Mouse (Mus musculus): ENCODE data around the gene Flvcr2.

Flvcr2 gene

DNA sequence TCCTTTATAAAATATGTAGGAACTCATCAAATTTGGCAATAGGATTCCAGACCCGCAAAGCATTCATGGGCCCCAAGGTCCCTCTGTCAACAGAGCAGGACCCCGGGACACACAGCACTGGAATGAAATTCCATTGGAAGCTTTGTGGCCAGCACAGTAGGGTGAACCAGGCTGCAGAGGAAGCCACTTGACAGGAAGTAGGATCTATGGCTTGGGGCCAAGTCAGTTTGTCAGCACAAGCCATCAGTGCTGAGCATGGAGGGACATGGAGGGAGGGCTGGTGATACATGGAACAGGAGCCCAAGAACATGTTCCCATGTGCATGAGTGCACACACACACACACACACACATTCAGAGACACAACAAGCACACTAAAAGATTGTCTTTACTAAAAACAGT, 10.1 kb upstream of the Flvcr2 start:
- DNase-seq, result no peak

DNA sequence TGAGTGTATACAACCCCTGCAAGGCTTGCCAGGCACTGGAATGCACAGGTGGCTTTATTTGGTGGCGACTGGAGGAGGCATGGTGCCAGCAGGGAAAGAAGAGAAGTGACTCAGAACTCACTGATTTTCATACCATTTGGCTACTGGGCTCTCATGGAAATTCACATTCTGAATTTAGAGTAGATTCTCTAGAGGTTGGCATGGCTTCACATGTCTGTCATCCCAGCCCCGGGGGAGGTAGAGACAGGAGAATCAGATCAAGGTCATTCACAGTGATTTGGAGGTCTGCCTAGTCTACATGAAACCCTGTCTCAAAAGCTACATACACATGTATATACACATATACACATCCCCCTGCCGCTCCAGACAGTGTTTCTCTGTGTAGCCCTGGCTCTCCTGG, 9.4 kb upstream of the Flvcr2 start:
- DNase-seq, result peak; percentile 52

DNA sequence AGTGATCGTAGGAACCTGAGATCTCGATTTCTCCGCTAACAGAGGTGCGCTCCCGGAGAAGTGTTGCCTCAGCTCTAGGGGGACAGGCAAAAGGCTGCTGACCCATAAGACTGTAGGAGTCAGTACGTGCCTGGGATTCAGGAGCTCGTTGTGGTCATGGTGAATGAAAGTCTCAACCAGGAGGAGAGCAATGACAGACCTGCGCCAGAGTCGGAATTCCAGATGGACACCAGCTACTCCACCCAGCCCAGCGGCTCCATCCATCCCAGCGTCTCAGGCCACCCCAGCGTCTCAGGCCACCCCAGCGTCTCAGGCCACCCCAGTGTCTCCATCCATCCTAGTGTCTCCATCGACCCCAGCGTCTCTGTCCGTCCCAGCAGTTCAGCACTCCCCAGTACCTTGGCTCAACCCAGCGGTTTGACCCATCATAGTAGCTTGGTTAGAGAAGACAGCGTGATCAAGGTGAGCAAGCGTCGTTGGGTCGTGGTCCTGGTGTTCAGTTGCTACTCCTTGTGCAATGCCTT, 419 bp downstream of the Flvcr2 start:
- DNase-seq, result no peak

DNA sequence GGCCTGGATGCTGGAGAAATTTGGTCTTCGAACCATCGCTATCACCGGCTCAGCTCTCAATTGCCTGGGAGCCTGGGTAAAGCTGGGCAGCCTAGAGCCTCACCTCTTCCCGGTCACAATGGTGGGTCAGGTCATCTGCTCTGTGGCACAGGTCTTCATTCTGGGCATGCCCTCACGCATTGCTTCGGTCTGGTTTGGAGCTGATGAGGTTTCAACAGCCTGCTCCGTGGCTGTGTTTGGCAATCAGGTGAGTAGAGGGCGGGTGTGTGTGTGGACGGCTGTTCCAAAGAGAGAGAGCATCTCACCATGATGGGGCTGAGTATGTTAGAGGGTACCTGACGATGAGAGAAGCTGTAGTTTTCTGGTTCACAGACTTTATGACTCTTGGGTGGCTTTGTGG, 1.0 kb downstream of the Flvcr2 start:
- no peak for DNase-seq

DNA sequence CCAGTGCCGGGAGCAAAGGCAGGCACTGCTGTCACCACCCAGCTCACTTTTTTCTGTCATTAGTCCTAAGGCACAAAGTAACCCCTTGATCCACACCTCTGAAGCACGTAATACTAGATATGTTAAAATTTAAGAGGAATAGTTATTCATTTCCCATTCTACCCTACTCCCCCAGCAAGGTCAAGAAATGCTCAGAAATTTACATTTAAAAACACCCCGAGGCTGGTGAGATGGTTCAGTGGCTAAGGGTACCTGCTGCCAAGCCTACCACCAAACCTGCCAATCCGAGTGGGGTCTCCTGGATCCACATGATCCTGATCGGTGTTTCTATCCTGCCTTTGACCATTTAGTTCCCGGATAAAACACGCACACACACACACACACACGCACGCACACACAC, 3.5 kb downstream of the Flvcr2 start:
- no peak for DNase-seq

DNA sequence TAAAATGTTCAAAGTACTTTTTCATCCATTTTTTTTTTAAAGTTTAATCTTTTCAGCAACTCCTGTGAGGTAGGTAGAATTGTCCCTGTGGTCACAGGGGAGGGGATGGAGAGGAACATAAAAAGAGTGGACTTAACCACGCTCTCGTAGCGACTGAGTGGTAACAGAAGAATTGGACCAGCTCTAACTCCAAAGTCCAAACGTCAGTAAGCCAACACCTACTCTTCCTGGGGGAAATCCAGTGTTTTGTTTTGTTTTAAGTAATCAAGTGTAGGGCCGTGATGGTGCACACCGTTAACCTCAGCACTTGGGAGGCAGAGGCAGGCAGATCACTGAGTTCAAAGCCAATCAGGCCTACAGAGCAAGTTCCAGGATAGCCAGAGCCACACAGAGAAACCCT, 5.8 kb downstream of the Flvcr2 start:
- DNase-seq, result no peak

DNA sequence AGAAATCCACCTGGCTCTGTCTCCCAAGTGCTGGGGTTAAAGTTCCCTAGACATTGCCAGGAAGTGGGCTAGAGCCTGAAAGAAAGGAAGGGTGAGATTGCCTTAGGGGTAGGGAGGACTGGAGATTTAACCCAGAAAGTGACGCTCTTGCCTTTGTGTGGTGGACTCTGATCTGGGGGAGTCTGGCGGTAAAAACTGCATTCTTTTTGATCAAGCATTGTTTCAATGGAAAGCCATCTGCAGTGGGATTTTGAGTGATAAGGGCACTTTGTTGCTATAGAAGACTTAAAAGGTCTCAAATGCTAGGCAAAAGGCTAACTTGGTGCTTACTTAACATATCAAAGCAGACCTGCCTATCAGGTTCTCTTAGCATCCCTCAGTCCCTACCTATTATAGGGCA, 6.9 kb downstream of the Flvcr2 start:
- no peak for DNase-seq

DNA sequence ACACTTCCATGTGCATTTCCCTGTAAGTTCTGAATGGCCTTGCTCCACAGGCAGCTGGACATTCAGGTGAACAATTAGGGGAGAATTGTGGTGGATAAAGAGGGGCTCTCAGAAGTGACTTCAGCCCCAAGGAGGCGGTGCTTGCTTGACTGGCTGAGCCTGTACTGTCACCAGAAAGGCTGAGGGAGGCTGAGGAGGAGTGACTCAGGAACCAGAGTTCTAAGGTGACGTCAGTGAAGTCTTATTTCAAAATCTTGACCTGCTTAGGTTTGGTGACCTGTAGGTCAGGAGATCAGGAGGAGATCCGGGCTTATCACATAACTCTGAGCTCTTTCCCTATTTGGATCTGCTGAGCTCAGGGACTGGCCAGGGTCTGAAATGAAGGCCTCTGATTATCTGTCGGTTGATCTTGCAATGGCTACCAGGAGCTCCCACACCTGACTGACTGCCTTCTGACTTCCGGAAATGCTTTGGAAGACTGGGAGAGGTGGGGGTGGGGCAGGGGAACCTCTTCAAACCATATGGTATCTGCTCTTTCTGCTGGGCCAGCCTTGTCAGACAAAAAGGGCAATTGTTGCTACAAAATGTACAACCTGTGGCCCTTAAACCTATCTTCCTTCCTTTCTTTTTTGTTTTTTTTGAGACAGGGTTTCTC, 8.4 kb downstream of the Flvcr2 start:
- DNase-seq, result no peak

DNA sequence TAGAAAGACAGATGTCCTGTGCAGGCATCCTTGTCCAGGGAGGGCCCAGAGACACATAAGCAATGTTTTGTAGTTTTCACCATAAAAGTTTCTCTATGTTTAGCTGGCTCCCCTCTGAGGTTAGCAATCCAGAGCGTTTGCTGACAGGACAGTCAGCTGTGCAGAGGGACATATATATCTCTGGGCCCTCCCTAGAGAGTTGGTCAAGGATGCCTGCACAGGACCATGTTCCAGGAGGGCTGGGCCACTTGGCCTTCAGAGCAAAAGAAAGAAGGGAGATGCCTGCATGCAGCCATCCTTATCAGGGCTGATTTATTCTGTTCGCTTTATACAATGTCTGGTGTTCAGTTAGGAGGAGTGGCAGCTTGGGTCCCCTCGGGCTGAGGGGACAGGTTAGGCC, 10.1 kb downstream of the Flvcr2 start:
- no peak for DNase-seq

DNA sequence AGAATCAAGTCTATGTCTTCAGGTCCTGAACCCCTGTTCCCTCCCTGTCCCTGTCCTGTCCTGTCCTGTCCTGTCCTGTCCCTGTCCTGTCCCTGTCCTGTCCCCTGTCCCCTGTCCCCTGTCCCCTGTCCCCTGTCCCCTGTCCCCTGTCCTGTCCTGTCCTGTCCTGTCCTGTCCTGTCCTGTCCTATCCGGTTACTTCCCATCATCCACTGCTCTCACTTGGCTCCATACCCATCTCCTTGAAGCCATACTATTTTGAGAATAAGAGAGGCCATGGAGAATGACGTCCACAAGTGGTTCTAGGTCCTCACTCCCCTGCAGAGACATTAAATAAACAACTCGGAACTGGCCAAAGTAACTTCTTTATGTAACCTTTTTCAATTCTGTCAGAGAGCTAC, 10.7 kb downstream of the Flvcr2 start:
- DNase-seq, result no peak

DNA sequence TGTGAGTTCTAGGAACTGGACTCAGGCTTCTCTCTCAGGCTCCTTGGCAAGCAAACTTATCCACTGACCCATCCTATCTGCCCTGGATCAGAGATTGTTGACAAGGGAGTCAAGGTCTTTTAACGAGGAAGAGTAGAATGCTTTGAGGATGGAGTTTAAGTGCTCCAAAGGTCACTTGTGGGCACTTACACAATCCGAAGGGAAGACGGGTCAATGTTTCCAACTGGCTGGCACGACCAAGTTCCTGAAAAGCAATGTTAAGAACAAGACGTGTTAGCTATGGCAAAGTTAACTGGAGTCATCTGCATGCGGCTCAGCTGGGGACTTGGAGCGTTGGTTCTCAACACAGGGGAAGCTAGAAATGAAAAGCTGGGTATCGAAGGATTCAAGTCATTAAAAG, 12.4 kb downstream of the Flvcr2 start:
- no peak for DNase-seq

DNA sequence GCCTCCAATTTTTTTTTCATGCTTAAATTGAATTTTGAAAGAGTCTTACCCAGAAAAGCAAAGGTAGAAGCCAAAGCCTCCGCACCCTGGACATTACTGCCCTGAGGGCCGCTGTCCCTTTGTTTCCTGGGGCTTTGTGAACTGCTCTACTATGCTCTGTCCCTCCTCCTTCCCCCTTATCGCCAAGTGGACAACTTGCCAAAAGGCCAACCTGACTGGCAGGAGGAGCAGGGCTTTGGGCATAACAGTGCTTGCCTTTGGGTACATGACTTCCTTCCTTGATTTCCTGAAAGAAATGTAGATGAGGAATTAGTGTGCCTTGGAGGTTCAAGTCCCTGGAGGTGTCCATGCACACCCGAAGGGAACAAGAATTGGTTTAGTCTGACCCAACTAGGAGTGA, 15.1 kb downstream of the Flvcr2 start:
- no peak for DNase-seq

DNA sequence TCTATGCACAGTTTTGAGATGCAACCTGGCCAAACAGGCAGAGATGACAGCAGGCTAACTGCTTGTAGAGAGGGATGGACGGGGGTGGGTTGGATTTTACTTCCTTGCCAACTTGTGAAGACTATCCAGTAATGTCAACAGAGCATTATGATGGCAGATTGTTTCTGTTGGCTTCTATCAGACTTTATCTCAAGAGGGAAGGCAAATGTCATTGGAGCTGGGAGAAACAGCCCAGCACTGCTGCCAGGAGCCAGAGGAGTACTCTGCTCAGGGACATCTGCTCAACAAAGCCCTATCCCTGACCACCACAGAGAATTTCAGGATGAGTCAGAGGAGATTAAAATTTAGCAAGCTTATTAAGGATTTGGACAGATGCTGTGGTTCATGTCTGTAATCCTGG, 18.3 kb downstream of the Flvcr2 start:
- no peak for DNase-seq

DNA sequence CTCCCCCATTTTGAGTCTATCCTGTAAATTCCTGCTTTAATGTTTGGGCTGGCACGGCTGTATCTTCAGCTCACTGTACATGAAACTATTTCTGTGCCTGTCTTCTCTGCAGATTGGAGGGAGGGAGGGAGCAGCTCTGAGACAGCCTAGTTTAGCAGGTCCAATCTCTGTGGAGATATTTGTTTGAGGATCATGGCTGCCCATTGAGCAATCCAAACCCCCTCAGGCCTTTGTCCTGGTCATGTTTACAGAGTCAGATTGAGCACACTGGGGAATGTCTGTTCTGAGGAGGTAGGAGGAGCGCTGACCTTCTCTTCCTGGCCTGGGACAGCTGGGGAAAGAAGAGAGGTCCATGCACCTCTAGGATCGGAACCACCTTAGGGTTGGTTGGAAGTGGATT, 19.9 kb downstream of the Flvcr2 start:
- DNase-seq, result no peak

DNA sequence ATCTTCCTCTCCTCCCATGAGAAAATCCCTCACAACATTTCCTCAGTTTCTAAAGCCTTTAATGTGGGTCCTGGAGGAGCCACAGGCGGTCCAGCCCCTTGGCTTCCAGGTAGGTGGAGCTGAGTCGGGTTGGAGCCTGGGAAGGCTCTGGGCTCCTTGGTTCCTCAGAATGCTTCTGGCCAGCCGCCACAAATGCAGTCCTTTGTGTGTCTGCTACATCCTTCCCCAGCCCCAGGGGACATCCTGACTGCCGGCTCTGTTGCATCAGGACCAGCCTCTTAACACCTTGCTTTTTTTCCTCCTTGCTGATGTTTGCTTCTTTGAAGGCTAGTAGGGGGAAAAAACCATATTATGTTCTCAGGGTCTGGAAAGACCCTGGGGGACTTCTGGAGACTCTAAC, 21.4 kb downstream of the Flvcr2 start:
- DNase-seq, result no peak

DNA sequence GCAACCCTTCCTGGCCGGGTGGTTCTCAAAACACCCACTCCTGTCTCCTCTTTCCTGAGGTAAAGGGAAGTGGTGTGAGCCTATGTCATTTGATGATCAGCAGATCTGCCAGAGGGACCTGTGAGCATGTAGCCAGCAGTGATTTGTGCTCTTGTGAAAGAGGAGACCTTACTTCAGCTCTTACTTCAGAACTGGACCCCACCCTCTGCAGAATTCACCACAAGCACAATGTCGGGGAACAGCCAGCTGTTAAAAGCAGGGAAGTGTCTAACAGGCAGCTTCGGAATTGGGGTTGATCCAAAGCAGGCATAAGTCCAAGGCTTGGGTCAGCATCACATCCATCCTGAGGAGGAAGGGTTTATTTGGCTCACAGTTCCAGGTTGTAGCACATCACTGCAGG, 25.0 kb downstream of the Flvcr2 start:
- no peak for DNase-seq

DNA sequence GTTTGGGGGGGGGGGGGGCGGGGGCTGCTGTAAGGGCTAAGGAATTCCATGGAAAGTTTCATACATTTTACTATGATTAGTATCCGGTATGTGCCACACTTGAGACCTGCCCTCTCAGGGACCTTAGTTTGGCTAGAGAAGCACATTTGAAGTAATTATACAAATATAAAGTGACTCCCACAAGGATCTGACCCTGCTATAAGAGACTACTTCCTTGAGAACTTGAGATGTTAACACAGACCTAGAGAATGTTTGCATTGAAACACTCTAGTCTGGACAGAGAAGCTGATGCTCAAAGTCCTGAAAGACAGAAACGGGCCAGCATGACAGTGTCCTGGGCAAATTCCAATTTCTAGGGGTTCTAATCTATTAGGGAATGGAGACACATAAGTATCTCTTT, 32.6 kb downstream of the Flvcr2 start:
- no peak for DNase-seq

DNA sequence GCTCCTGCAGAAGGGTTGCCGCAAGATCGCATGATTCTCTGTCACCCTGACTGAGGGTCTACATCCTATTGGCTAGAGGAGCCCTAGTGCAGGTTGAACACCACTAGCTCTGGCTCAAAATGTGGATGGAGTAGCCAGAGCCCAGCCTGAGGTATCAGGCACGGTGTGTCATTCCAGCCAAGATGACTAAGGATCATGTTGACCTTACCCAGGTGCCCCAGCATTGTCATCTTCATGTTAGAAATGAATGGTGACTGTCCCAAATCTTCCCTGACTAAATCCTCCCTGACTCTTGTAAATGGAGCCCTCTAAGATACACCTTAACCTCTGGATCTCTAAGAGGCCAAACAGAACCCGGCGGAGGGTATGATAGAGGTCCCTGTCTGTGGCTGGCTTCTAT, 33.4 kb downstream of the Flvcr2 start:
- DNase-seq, result no peak

DNA sequence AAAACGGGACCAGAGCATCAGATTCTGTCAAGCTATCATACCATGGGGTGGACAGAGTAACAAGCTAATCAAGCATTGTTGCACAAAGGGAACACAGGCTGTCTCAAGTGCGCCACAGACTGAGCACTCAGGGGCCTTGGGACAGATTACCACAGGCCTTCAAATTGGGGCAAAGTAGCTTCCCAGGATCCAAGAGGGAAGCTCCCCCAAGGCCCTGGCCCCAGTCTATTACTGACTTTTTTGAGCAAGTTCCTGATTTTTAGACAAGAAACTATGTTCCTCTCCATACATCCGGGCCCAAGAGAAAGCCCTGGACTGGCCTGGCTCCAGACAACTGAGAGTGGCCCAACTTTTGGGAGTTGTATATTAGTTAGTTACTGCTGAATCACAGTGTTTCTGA, 35.3 kb downstream of the Flvcr2 start:
- no peak for DNase-seq

DNA sequence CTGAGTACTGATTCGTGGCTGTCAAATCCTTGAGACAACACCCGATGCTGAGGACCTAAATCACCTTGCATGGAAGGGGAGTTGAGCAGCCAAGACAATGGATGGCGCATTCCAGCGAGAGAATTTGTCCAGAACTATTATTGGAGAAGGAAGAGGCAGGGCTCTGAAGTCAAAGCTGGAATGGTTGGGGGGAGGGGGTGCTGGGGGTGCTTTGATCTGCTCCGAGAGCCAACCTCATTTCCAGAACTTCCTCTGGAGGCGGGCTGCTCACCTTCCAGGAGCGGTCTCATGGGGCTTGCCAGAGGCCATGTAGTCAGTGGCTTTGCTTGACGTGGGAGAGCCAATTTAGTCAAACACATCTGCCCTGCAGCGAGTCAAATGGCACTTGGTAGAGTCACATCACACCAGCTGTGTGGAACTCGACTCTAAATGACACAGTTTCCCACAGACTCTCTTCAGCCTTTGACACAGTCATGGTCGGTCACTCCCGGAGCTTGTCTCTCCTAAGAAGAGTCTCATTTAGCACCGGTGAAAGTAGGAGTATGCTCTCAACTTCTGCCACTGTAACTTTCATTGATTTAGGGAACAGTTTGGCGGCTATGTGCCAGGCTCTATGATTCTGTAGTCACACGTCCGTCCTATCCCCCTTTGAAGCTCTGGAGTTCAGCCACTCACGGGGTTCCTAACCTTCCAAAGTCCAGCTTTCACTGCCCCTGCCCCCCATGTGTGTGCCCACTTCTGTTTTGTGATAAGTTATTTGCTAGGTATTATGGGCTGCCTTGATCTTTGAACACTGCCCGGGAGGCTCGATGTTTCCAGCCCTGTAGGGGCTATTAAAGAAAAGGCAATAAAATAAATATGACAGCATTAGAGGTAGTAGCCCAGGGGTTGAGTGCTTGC, 38.8 kb downstream of the Flvcr2 start:
- DNase-seq, result no peak

DNA sequence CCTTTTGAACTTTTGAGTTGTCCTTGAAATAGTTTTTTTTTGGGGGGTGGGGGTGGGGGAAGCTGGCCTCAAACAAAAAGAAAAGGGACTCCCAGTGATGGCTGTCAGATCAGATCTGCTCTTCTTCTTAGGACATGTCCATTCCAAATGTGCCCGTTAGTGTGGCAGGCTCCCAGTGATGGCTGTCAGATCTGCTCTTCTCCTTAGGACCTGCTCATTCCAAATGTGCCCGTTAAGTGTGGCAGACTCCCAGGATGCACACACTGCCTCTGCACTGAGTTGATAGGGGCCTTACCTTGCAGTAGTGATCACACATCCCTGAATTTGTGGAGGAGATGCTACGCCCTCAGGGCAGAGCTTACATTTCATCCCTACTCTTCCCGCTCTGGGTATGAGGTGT, 45.8 kb downstream of the Flvcr2 start:
- DNase-seq, result no peak

DNA sequence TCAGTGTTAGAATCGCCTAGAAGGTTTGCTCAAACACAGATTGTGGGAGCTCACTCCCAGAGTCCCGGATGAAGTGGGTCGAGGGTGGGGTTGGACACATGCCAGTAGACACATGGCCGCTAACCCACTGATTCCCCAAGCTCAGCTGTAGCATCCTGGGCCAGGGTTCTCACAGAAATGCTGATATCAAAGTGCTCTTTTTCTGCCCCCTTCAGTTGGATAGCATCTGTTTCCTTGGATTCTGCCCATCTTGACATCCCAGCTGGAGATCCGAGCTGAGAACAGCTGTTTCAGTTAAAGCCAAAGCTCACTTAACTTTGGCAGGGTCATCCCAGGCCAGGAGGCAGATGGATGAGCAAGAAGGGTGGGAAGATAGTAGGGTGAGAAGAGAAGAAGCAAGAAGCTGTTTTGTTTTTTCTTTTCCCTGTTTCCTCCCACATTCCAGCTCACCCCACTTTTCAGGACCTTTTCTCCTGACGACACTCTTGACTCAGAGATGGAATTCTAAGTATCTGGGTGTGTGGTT, 46.5 kb downstream of the Flvcr2 start:
- no peak for DNase-seq

DNA sequence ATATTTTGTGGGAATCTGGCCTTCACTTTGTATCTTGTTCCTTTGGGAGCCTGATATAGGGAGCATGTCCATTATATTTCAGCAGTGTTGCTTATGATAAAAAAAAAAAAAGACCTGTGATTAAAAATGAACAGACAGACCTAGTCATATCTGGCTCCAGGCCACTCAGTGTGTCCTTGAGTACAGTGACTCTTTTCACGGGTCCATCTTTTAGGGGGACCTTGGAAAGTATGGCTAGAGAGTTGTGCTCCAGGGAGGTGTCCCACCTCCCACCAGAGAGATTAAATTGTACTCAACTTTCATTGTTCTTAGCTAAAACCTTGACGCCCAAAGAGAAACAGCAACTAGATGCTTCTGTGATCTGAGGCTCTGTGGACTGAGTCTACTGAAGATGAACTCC, 47.8 kb downstream of the Flvcr2 start:
- no peak for DNase-seq

DNA sequence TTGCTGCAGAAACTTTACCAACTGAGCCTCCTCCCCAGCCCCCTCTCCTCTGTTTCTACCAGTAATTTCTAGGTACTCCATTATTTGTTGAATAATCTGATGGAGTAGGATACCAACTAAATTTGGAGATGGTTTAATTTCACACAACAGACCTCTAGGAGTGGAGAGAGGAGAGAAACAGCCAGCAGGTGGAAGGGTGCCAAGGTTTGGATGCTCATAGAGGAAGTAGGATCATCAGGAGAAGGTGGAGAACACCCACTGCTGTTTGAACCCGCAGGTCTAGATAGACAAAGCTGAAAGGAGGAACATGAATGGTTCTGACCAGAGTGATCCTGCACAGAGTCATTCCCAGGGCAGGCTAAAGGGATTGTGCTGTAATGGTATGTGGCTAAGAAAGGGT, 49.2 kb downstream of the Flvcr2 start:
- no peak for DNase-seq

All from right cerebral cortex, postnatal 25 days (tissue).